Mouse (Mus musculus) right cerebral cortex, postnatal 14 days (tissue): ENCODE measurements at regions not wholly inside any gene's neighbourhood (a gene's known extent, or its start where the extent isn't known, plus 50 kb on each side); places are given as distances from the start of the nearest gene placed in this dataset.
A peak's percentile ranks its signal among the peaks of the same experiment; 100 is the strongest.

Source experiments
- DNase-seq: peaks from one replicate; pipeline ENCODE4 v3.0.0; 2022

- no peak for DNase-seq
Observed at GRCm38 (mm10) chr2:92752794-92753193, 153.3 kb downstream of the Chst1 start.

- DNase-seq, result no peak
Observed at GRCm38 (mm10) chr2:92754505-92755280, 155.2 kb downstream of the Chst1 start.

- no peak for DNase-seq
Observed at GRCm38 (mm10) chr2:92756491-92756890, 157.0 kb downstream of the Chst1 start.

DNA sequence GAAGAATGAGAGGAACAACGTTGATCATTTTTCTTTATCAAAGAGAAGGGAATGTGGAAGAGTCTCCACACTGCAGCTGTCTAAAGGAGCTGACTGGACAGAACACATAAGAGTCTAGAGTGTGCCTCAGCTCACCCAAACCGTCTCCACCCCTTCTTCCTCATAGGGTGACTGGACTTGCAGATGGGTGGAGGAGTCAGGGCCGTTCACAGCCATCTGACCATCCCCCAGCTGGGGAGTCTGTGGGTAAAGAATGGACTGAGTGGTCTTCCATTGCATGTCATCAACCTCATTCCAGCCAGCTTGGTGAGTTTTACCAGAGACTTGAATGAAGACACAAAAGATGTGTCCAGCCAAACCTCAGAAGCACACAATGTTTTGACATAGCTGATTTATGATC lies 156.1 kb upstream of the Syt13 start:
- no peak for DNase-seq

GRCm38 (mm10) chr2:92763881-92764635 lies 150.8 kb upstream of the Syt13 start:
- DNase-seq, result no peak

GRCm38 (mm10) chr2:92767476-92768005 lies 147.4 kb upstream of the Syt13 start:
- DNase-seq, result no peak

- peak; percentile 21 for DNase-seq
Observed at GRCm38 (mm10) chr2:92768088-92768487, 146.8 kb upstream of the Syt13 start.

- no peak for DNase-seq
Observed at GRCm38 (mm10) chr2:92769061-92769460, 145.8 kb upstream of the Syt13 start.

DNA sequence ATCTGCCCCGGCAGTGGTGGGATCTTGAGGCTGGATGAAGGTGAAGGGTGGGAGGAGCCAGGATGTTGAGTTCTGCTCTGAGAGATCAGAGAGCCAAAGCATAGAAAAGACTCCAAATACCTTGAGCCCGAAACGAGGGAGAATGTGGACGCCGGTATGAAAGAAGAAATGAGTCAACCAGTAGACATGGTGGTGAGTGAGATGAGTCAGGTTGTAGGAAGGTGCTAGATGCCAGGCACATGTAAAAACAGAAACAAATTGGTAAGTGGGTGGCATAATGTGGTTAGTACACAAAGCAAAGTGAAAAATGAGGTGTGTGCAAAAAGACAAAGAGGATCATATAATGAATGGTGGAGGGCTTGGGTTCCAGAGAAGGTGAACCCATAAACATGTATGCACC lies 144.8 kb upstream of the Syt13 start:
- DNase-seq, result no peak

DNA sequence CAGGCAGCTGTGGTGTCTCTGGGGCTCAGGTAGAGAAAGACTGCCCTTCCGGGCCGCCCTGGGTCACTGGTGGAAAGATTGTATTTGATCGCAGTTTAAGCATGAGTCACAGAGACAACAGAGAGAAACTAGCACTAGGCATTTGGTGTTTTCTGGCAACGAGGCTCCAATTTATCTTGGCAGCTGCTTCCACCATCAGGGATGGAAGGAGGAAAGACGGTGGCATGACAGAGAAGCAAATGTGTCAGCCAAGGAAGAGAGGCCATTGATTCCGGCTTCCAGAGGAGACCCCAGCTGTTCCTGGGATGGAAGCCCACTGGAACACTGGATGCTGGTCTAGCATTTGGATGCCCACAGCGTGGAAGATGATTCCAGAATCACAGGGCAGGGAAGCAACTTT lies 142.3 kb upstream of the Syt13 start:
- no peak for DNase-seq

DNA sequence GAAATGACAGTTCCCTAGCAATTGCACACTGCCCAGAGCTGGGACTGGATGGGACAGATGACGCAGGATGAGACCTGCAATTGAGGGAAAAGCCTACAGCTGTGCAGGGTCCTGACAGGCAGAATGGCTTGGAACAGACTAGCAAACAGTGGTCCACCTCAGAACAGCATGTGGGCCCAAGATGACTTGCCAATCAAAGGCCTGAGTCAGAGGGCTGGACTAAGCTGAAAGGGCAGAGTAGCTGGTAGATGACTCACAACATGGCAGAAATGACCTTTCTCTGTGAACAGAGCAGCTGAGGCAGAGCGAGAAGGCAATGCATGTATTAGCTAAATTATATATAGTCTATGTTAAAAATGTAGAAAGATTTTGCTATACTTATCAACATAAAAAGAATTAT lies 138.4 kb upstream of the Syt13 start:
- no peak for DNase-seq

- DNase-seq, result no peak
Observed at GRCm38 (mm10) chr2:92779101-92779500, 135.8 kb upstream of the Syt13 start.

- DNase-seq, result no peak
Observed at GRCm38 (mm10) chr2:92780021-92780420, 134.9 kb upstream of the Syt13 start.

DNA sequence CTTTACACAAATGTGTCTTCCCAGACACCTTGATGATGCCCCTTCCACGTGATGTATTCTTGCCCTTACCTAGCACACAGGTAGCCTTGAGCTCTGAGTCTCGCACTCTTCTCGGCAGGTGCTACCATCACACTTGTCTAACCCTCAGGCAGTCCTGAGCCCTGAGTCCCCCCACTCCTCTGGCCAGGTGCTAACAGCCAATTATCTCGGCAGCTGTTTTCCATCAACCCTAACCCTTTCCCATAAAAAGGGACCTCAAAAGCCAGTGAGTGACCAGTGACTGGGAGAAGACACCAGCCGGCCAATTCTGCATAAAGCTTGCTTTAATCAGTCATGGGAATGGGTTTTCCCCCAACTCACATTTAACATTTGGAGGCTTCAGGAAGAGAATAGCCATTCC lies 133.4 kb upstream of the Syt13 start:
- no peak for DNase-seq

GRCm38 (mm10) chr2:92782621-92783020 lies 132.3 kb upstream of the Syt13 start:
- DNase-seq, result no peak

GRCm38 (mm10) chr2:92784916-92785315 lies 130.0 kb upstream of the Syt13 start:
- no peak for DNase-seq

- DNase-seq, result no peak
Observed at GRCm38 (mm10) chr2:92787925-92788410, 126.9 kb upstream of the Syt13 start.

DNA sequence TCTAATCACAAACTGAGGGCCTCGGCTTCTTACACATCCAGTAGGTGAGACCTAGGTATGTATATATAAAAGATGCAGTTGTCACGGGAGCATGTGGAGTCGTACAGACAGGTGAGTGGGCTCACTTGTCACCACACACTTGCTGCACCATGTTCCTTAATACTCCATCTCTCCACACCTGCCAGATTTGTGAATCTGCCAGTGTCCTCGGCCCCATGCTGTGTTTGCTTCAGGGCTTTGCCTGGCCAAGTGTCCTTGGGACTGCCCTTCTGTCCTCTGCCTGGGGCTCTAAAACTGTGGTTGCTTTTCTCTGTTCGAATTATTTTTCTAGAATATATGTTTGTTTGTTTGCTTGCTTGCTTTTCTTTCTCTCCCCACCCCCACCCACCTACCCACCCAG lies 126.0 kb upstream of the Syt13 start:
- DNase-seq, result no peak

GRCm38 (mm10) chr2:92790374-92790773 lies 124.5 kb upstream of the Syt13 start:
- no peak for DNase-seq

GRCm38 (mm10) chr2:92799770-92800169 lies 115.1 kb upstream of the Syt13 start:
- DNase-seq, result no peak

DNA sequence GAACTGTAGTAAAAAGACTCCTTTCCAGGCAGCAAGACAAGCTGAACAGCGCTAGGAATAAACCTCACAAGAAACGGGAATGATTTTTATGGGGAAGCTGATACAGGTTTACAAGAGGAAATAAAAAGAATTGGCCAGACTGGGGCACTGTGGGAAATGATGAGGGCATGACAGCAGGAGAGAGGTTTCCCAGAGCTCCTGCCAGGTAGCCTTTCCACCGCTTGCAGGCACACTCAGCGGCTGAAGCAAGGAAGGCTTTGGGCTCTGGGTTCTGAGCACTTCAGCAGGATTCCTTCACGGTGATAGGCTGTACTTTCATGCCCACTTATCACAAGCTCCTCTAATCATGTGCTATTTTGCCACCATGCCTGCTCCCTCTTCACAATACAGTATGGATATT lies 114.2 kb upstream of the Syt13 start:
- no peak for DNase-seq

DNA sequence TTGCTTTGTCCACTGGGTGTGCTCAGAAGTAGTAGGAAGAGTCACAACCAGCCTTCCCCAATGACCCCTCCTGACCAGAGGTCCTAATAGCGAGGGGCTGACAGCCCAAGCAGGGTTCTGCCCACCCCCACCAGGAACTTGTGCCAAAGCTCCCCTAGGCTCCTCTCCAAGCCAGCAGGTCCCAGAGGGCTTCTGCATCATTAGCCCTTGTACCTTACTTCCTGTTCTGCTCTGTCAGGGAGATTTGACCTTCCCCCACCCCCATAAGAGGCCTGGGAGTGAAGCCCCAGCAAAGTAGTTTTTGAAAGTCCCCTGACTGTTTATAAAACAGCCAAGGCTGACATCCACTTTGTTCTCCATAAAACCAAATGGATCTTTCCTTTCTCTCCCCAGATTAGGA lies 110.0 kb upstream of the Syt13 start:
- DNase-seq, result no peak

GRCm38 (mm10) chr2:92805761-92806160 lies 109.1 kb upstream of the Syt13 start:
- no peak for DNase-seq
